Mouse (Mus musculus) limb, embryonic 13.5 days (tissue): ENCODE results near the gene Clasrp. TPM values are rescaled to one million over a fixed set of nuclear protein-coding genes. Genes with fewer than 3 reads are reported as not detected.
"Not testable (repeated sequence)": the region's sequence is repeated elsewhere in the genome, so short reads cannot be mapped to it uniquely, and the experiment has no call there.

Experiments
- ATAC-seq: fragments of 200-750 bp; cut with Nextera tagmentation; 2 replicates; pipeline ENCODE4 v1.8.0; 2017; ENCODE audit warnings: low read depth, moderate number of reproducible peaks, moderate TSS enrichment; ENCODE audit not compliant: low FRiP score
- H3K27ac ChIP-seq: fragments of 300-500 bp; sonication (generic); 2 replicates; pipeline ENCODE4 v1.5.1; 2015; ENCODE audit warnings: inconsistent platforms, mild to moderate bottlenecking, moderate library complexity
- H3K27me3 ChIP-seq: fragments of 300-500 bp; sonication (generic); 2 replicates; pipeline ENCODE4 v1.6.1; 2015; ENCODE audit warnings: mild to moderate bottlenecking, inconsistent platforms
- H3K36me3 ChIP-seq: fragments of 300-500 bp; sonication (generic); 2 replicates; pipeline ENCODE4 v1.6.1; 2015; ENCODE audit warnings: inconsistent platforms, mild to moderate bottlenecking, moderate library complexity
- H3K4me1 ChIP-seq: fragments of 300-500 bp; sonication (generic); 2 replicates; pipeline ENCODE4 v1.6.1; 2015; ENCODE audit warnings: inconsistent platforms
- H3K4me2 ChIP-seq: fragments of 300-500 bp; sonication (generic); replicated peaks from 2 replicates; pipeline ENCODE4 v1.6.1; 2015; ENCODE audit warnings: inconsistent platforms, mild to moderate bottlenecking, moderate library complexity
- H3K4me3 ChIP-seq: fragments of 300-500 bp; sonication (generic); 2 replicates; pipeline ENCODE4 v1.5.1; 2015; ENCODE audit warnings: moderate library complexity, mild to moderate bottlenecking, inconsistent platforms
- H3K9ac ChIP-seq: fragments of 300-500 bp; sonication (generic); 2 replicates; pipeline ENCODE4 v1.6.1; 2015; ENCODE audit warnings: mild to moderate bottlenecking, inconsistent platforms
- H3K9me3 ChIP-seq: fragments of 300-500 bp; sonication (generic); 2 replicates; pipeline ENCODE4 v1.6.1; 2016; ENCODE audit warnings: inconsistent platforms
- WGBS: fragments of 180-500 bp; shearing (Covaris S2); methylation state at CpG from one replicate; pipeline ENCODE4 v1.1.7; 2015; 5-methylcytosine and 5-hydroxymethylcytosine counted together
- polyA plus RNA-seq: library from polyadenylated mRNA; unstranded; fragments of >200 nt; fragmentation: Nextera tagmentation; extraction: Ambion mirVana; gene quantifications from 2 replicates; pipeline ENCODE4 v1.2.1, GENCODE M21; 2015

Clasrp gene
- polyA plus RNA-seq, 1 experiment from 2014 or later = 64.6 TPM

DNA sequence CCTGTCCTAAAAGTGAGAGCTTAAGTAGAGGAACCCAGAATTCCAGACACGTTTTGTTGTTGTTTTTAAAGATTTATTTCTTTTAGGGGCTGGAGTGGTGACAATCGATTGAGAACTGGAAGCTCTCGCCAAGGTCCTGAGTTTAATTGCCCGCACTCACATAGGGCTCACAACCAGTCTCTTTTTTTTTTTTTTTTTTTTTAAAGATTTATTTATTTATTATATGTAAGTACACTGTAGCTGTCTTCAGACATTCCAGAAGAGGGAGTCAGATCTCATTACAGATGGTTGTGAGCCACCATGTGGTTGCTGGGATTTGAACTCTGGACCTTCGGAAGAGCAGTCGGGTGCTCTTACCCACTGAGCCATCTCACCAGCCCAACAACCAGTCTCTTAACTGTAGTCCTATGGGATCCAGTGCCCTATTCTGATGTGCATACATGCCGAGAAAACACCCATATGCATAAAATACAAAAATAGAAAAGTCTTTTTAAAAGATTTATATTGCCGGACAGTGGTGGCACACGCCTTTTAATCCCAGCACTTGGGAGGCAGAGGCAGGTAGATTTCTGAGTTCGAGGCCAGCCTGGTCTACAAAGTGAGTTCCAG lies 424 bp upstream of the Clasrp start:
- not testable (repeated sequence) for H3K9ac ChIP-seq, H3K27me3 ChIP-seq, H3K9me3 ChIP-seq, ATAC-seq, H3K27ac ChIP-seq
- Histone ChIP-seq H3K4me1 (peaks cover 24% of the 10 kb centered on the region), H3K4me3 (peak overlapping the region; percentile 98), H3K4me2 (peak overlapping the region; percentile 94), H3K36me3 (peaks cover 29% of the 10 kb centered on the region)
- WGBS = 59% methylated on average over 10 of the region's 10 CpGs

DNA sequence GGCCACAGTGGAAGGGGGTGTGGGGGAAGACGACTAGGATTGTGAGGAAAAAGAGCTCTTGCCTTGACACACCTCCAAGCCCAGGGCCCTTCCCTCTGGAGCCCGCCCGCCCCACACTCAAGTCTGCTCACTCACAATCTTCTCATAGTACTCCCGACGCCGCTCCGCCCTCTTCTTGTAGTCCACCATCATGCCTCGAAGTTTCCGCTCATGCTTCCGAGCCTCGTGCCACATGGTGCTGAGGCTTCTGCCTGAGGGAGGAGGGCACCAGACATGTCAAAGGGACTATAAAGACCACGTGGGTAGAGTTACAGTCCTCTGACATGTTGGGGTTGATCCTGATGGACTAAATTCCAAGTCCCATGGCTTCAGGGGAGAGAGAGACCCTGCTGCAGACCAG lies 1.2 kb downstream of the Clasrp start:
- no peak overlapping the region for H3K27ac ChIP-seq
- H3K4me1 ChIP-seq = peaks cover 24% of the 10 kb centered on the region
- peak overlapping the region; percentile 98 for H3K4me3 ChIP-seq
- no peak for ATAC-seq
- peaks cover 46% of the 10 kb centered on the region for H3K36me3 ChIP-seq
- 79% methylated on average over 12 of the region's 12 CpGs for WGBS
- no peaks in the 10 kb centered on the region for H3K9me3 ChIP-seq
- no peaks in the 10 kb centered on the region for H3K27me3 ChIP-seq
- peak overlapping the region; percentile 94 for H3K4me2 ChIP-seq
- peak overlapping the region; percentile 97 for H3K9ac ChIP-seq

DNA sequence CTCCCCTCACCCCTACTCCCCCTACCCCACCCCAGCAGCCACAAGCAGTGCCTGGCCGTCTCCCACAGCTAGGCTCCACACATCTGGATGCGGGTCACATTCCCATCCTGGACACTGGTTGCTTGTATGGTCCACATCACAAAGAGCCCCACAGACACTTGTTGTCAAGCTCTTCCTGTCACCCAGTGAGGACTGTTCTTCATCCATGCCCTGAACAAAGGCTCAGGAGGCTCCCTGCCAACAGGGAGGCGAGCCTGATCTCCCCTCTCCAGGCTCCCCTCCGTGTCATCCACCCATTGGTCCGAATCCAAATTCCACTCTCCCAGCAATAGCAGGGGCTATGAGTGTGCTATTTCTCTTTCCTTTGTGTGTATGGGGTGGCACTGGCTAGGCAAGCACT lies 3.7 kb downstream of the Clasrp start:
- no peak overlapping the region for H3K4me2 ChIP-seq
- H3K9ac ChIP-seq = no peak overlapping the region
- ATAC-seq = no peak
- no peak overlapping the region for H3K4me3 ChIP-seq
- H3K27ac ChIP-seq = no peak overlapping the region
- no peaks in the 10 kb centered on the region for H3K27me3 ChIP-seq
- WGBS = 75% methylated on average over 5 of the region's 5 CpGs
- H3K36me3 ChIP-seq = peaks cover 65% of the 10 kb centered on the region
- no peaks in the 10 kb centered on the region for H3K9me3 ChIP-seq
- peaks cover 24% of the 10 kb centered on the region for H3K4me1 ChIP-seq

DNA sequence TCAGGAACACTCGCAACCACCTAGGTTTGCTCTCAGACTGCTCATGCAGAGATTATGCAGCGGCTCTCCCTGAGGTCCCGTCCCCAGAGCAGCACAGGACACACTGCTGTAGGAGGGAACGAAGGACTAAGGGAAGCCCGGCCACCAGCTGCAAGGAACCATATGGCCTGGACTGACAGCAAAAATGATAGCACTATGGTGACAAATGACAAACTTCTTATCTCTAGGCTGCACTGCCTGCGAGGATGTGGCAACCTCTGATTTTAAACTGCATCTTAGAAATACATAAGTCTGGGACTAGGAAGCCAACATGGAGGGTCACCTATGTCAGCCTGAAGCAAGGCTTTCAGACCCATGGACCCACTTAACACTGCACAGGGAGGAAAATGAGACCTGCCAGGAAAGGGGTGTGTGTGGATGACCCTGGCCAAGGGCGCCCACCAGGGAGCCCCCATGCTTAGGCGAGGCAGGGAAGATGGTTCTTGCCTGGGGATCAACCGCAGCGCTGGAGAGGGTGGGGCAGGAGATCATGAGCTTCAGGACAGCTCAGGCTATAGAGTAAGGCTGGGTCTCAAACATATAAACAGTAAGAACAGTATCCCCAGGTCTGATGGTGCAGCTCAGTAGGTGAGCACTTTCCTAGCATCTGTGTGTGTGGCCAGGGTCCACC lies 11.1 kb downstream of the Clasrp start:
- Histone ChIP-seq H3K4me1 (no peaks in the 10 kb centered on the region), H3K4me2 (no peak overlapping the region), H3K9me3 (no peaks in the 10 kb centered on the region), H3K27me3 (no peaks in the 10 kb centered on the region), H3K9ac (no peak overlapping the region), H3K4me3 (no peak overlapping the region), H3K36me3 (peaks cover 94% of the 10 kb centered on the region), H3K27ac (no peak overlapping the region)
- WGBS = 93% methylated on average over 10 of the region's 10 CpGs
- ATAC-seq = no peak

DNA sequence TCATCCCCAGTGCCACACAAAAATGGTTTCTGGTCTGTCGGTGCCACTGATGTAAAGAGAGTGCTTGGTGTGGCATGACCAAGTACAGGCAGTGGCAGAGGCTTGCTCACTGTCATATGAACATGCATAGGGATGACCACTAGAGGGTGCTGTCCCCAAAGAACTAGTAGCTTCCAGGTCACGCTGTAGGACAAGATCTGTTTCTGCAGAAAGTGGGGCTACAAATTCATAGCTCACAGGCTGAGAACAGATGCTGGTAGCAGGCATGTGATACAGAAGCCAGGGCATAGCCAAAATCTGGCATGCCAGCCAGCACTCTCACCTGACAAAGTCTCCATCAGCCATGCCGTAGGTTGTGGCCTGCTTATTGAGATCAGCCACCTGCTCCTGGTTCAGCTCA lies 14.4 kb downstream of the Clasrp start:
- 58% methylated on average over 3 of the region's 3 CpGs for WGBS
- H3K27ac ChIP-seq = no peak overlapping the region
- no peak overlapping the region for H3K4me3 ChIP-seq
- peaks cover 100% of the 10 kb centered on the region for H3K36me3 ChIP-seq
- no peak overlapping the region for H3K9ac ChIP-seq
- H3K4me1 ChIP-seq = no peaks in the 10 kb centered on the region
- H3K9me3 ChIP-seq = no peaks in the 10 kb centered on the region
- ATAC-seq = peak; percentile 17; the same call in 1 of the 2 replicates
- no peak overlapping the region for H3K4me2 ChIP-seq
- H3K27me3 ChIP-seq = no peaks in the 10 kb centered on the region

DNA sequence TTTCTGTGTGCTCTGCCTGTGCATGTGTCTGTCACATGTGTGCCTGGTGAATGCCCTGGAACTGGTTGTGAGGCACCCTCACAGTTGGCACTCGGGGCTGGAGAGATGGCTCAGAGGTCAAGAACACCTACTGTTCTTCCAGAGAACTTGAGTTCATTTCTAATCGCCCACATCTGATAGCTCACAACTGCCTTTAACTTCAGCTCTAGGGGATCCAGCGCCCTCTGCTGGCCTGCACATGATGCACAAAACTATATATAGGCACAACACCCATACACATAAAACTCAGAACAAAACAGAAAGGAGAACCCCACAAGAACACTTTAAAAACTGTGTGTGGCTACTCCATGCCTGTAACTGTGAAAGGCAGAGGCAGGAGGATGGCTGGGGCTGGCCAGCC lies 15.1 kb downstream of the Clasrp start:
- H3K9ac ChIP-seq = no peak overlapping the region
- no peak for ATAC-seq
- no peaks in the 10 kb centered on the region for H3K9me3 ChIP-seq
- H3K4me1 ChIP-seq = no peaks in the 10 kb centered on the region
- no peak overlapping the region for H3K4me2 ChIP-seq
- 58% methylated on average over 3 of the region's 3 CpGs for WGBS
- H3K27ac ChIP-seq = no peak overlapping the region
- H3K4me3 ChIP-seq = no peak overlapping the region
- no peaks in the 10 kb centered on the region for H3K27me3 ChIP-seq
- H3K36me3 ChIP-seq = peaks cover 100% of the 10 kb centered on the region

DNA sequence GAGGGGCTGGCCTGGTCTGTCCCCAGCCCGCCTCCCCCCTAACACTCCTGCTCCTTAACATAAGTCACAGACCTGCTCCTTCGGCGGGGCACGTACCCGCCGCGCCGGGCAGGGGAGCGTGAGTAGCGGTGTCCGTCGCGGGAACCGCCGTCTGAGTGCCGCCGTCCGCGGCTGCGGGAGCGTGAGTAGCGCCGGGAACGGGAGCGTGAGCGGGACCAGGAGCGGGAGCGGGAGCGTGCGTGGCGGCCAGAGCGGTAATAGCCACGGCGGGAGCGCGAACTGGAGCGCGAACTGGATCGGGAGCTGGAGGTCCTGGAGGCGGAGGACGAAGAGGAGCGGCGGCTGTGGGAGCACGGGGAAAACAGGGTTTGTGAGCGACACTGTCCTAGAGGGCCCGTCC lies 18.0 kb downstream of the Clasrp start:
- no peak for ATAC-seq
- Histone ChIP-seq H3K27me3 (no peaks in the 10 kb centered on the region), H3K4me3 (no peak overlapping the region), H3K4me1 (no peaks in the 10 kb centered on the region), H3K36me3 (peaks cover 98% of the 10 kb centered on the region), H3K4me2 (no peak overlapping the region), H3K9ac (no peak overlapping the region), H3K27ac (no peak overlapping the region), H3K9me3 (no peaks in the 10 kb centered on the region)
- 71% methylated on average over 46 of the region's 46 CpGs for WGBS

DNA sequence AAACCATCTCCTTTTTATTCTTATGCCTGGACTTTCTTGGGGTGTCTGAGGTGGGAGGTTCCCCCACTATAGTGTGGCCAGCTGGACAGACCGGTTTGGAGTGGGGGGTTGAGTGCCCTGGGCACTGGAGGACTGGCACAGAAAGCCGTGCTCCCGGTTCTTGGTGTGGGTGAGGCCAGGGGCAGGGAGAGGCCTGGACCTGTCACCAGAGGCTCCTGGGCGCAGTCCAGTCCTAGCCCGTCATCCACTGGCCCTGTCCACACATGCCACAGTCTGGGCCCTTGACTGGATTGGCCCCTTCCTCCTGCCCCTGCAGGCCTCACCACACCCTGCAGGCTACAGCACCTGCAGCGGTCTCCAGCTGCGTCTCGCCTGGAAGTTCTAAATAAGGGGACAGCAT lies 23.7 kb downstream of the Clasrp start:
- no peak overlapping the region for H3K4me2 ChIP-seq

DNA sequence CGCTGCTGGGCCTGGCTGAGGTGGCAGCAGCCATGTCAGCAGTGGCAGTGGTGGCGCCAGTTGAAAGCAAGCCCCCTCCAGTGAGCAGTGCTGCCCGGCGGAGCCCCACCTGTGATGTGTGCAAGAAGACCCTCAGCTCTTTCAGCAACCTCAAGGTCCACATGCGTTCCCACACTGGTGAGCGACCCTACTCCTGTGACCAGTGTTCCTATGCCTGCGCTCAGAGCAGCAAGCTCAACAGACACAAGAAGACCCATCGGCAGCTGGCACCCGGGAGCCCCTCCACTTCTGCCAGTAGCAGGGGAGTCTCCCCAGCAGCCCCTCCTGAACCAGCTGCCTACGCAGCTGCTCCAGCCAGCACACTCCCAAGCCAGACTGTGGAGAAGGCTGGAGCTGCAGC lies 24.5 kb downstream of the Clasrp start:
- no peak overlapping the region for H3K4me3 ChIP-seq
- H3K9ac ChIP-seq = no peak overlapping the region
- no peak overlapping the region for H3K4me2 ChIP-seq
- no peaks in the 10 kb centered on the region for H3K9me3 ChIP-seq
- peaks cover 60% of the 10 kb centered on the region for H3K27me3 ChIP-seq
- peaks cover 14% of the 10 kb centered on the region for H3K4me1 ChIP-seq
- H3K36me3 ChIP-seq = peaks cover 51% of the 10 kb centered on the region
- 85% methylated on average over 10 of the region's 10 CpGs for WGBS
- H3K27ac ChIP-seq = no peak overlapping the region
- no peak for ATAC-seq

More for the DNA sequence above, 23.7 kb downstream of the Clasrp start:
- ATAC-seq = no peak
- no peaks in the 10 kb centered on the region for H3K9me3 ChIP-seq
- peaks cover 51% of the 10 kb centered on the region for H3K27me3 ChIP-seq
- H3K27ac ChIP-seq = no peak overlapping the region
- no peak overlapping the region for H3K9ac ChIP-seq
- H3K4me1 ChIP-seq = peaks cover 14% of the 10 kb centered on the region
- H3K4me3 ChIP-seq = no peak overlapping the region
- 73% methylated on average over 8 of the region's 8 CpGs for WGBS
- H3K36me3 ChIP-seq = peaks cover 60% of the 10 kb centered on the region

DNA sequence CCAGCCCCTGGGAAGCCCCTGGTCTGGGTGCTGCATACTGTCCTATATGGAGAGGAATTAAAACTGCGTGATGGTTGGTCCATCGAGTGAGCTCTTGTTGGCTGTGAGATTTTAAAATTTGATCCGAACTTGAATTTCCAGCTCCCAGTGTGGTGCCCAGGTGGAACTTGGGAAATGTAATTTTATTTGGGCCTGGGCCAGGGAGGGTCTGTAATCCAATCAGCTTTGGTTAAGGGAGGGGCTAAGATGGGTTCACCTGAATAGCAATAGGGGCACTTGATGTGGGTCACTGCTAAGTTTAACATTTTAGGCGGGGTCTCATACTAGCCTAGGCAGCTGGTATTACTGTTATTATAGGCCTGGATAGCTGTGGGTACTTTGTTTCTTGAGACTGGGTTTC lies 25.9 kb downstream of the Clasrp start:
- H3K27me3 ChIP-seq = peaks cover 63% of the 10 kb centered on the region
- WGBS = 54% methylated on average over 4 of the region's 4 CpGs

DNA sequence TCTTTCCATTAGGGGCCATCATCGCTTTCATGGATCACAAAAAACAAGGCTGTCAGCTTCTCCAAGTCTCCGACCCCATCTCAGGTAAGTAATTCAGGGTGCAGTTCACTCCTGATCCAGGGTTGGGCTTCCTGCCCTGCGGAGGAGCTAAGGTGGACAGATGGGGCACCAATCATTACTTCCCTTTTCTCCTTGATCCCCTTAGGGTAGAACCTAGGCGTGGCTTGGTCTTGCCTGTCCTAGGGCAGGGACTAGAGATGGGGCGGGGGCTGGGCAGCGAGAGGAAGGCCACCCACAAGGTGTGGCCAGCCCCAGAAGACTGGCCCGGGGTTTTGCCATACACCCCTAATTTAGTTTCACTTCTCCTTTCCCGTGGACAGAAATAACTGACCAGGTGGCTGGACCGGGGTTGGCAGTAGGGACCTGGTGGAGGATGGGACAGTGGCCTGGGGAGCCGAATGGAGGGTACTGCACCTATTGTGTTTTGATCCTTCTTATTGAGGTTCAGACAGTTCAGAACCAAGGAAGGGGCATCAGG lies 26.3 kb downstream of the Clasrp start:
- no peak for ATAC-seq
- peak overlapping the region; percentile 61; the same call in 1 of the 2 replicates for H3K9ac ChIP-seq
- peak overlapping the region; percentile 80 for H3K4me2 ChIP-seq
- no peak overlapping the region for H3K27ac ChIP-seq
- H3K27me3 ChIP-seq = peaks cover 63% of the 10 kb centered on the region
- H3K4me3 ChIP-seq = peak overlapping the region; percentile 45
- H3K36me3 ChIP-seq = peaks cover 33% of the 10 kb centered on the region
- WGBS = 13% methylated on average over 10 of the region's 10 CpGs
- peaks cover 17% of the 10 kb centered on the region for H3K4me1 ChIP-seq
- H3K9me3 ChIP-seq = no peaks in the 10 kb centered on the region

More for the DNA sequence above, 25.9 kb downstream of the Clasrp start:
- Histone ChIP-seq H3K9me3 (no peaks in the 10 kb centered on the region), H3K4me3 (peak overlapping the region; percentile 45; the same call in 1 of the 2 replicates), H3K4me2 (0 out of 2 replicates have a peak overlapping the region, but pooled peaks have one; percentile 80), H3K36me3 (peaks cover 38% of the 10 kb centered on the region), H3K4me1 (peaks cover 17% of the 10 kb centered on the region), H3K27ac (no peak overlapping the region), H3K9ac (no peak overlapping the region)
- no peak for ATAC-seq

DNA sequence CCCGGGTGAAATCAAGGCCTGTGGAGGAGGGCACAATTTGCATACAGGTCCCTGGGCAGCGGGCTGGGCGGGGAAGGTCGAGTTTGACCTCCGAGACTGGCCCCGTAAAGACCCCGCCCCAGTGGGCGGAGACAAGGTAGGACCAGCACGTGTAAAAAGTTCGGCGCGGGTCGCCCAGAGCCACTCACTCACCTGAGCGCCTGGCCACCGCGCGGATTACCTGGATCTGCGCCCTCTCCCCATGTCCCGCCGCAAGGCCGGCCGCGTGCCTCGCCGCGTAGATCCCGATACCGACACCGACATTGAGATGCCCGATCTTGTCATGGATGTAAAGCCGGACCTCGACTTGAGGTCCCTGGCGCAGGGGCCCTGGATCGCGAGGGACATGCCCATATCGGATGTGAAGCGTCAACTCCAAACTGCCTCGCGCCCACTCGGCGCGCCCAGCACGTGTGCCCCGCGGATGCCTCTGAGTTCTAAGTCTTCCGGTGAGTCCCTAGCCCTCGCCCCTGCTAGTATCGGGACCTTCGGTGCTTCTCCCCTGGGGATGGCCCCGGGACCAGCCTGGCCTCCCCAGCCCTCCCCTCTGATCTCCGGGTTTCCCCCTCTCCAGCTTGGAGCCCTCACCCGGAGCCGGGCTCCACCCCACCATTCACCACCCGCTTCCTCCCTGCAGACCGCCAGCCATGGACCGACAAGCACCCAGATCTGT lies 27.0 kb downstream of the Clasrp start, which contains the start of the genes Zfp296 and Gemin7:
Gene Zfp296, plus strand, starts transcription at position 147 of the 712 bp plus-strand sequence.
Gene Gemin7, minus strand, starts transcription at position 455 of the 712 bp plus-strand sequence.
- Histone ChIP-seq H3K9me3 (no peaks in the 10 kb centered on the region), H3K4me2 (peak within 1 kb of the TSS; percentile 80), H3K4me3 (peak within 1 kb of the TSS; percentile 45), H3K4me1 (peaks cover 21% of the 10 kb centered on the region), H3K9ac (peak within 1 kb of the TSS; percentile 61), H3K27me3 (peaks cover 63% of the 10 kb centered on the region), H3K27ac (no peak within 1 kb of the TSS), H3K36me3 (peaks cover 28% of the 10 kb centered on the region)
- under 1% methylated on average over 56 of the region's 56 CpGs for WGBS
- no peak for ATAC-seq
